Mouse (Mus musculus): Measurements from ENCODE around the gene BC048507.

- no peak for TF ChIP-seq CTCF (IDR thresholded peaks at IDR 0.05; ENCODE audit: borderline replicate concordance, extremely low read depth, insufficient read depth, insufficient read length)
- TF ChIP-seq POLR2A (IDR thresholded peaks at IDR 0.05; ENCODE audit: borderline replicate concordance, extremely low read depth, insufficient read depth, insufficient read length, poor library complexity, severe bottlenecking): no peak
Observed at GRCm38 (mm10) chr13:67853983-67854382, 9.1 kb upstream of the BC048507 start.
